Mouse (Mus musculus) common myeloid progenitor, adult 5-6 weeks (primary cell): ENCODE measurements around the gene Gas1. TPM values are rescaled to one million over a fixed set of nuclear protein-coding genes. Genes with fewer than 3 reads are reported as not detected.

ENCODE experiments used
- ATAC-seq: replicated peaks from 2 replicates; pipeline ENCODE4 v1.8.0; 2016; ENCODE audit warnings: low read depth, mild to moderate bottlenecking, moderate TSS enrichment, inconsistent platforms; ENCODE audit not compliant: poor library complexity, severe bottlenecking
- total RNA-seq: library from RNA; stranded (forward); fragments of 200-1000, 187-1606 nt; gene quantifications from 2 replicates; pipeline ENCODE4 v1.2.3, GENCODE M21; 2017

The Gas1 gene
- total RNA-seq: not detected in 2 replicates

GRCm38 (mm10) chr13:60177106-60177796, at the start of gene Gas1:
TSS of gene Gas1 (minus strand) at chr13:60177365.
- peak; percentile 48 for ATAC-seq

DNA sequence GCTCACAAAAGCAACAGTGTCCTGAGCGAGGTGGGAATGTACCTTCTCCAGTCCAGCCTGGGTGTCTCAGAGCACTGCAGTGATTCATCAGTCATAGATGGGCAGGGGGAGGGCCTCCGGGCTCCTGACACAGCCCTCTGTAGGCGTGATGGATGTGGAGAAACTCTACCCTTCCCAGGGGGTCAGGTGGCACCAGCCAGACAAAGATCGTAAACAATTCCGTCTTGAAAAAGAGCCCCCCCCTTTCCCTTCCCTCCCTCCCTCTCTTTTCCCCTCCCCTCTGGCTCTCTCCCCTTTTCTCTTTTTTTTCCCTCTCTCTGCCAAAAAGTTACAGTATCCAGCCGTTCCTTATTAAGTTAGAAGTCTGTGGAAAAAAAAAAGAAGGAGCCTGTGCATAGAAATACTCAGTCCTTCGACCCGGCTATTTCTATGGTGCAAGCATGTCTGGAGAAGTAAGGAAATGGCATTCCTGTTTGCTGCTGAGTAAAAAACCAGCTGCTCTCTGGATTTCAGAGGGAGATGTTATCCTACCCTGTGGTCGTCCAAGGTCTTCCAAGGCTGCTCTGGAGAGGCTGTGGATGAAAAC, 49.2 kb upstream of the Gas1 start:
- no peak for ATAC-seq

DNA sequence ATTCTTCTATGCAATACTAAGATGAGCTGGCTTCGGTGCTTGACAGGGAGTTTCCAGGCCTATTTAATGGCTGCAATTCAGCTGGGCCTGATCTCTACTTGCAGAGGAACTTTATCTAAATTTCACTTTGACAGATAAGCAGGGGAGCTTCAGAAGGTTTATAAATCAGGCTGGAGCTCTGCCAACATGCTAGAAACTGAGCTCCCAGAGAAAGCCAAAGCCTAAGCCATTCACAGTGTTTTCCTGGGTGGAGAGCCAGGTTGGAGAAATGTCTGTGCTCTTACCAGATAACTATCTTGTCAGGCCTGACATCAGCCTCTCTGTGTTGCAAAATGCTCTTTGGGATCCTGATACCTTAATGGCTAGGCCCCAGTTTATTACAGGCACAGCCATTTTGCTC, 48.6 kb upstream of the Gas1 start:
- ATAC-seq: no peak

GRCm38 (mm10) chr13:60225276-60225675, 48.1 kb upstream of the Gas1 start:
- ATAC-seq: no peak

- ATAC-seq: no peak
Observed at GRCm38 (mm10) chr13:60223797-60224196, 46.6 kb upstream of the Gas1 start.

- no peak for ATAC-seq
Observed at GRCm38 (mm10) chr13:60222336-60222735, 45.2 kb upstream of the Gas1 start.

DNA sequence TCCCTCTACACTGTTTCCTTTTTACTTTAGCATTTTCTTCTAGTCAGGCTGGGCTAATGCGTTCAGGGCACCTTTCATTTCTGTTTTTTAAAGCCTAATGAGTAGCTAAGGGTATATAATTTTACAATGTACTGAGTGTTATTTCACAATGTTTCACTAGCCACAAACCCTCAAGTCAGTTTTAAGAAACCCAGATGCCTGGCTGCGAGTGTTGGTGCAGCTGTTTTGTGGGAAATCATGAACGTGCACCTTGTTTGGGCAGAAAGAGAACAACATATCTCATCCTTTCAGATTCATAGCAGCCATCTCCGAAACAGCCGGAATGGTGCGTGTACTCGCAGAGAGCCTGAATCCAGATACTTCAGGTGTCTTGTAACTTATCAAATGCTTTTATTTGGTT, 36.7 kb upstream of the Gas1 start:
- no peak for ATAC-seq

DNA sequence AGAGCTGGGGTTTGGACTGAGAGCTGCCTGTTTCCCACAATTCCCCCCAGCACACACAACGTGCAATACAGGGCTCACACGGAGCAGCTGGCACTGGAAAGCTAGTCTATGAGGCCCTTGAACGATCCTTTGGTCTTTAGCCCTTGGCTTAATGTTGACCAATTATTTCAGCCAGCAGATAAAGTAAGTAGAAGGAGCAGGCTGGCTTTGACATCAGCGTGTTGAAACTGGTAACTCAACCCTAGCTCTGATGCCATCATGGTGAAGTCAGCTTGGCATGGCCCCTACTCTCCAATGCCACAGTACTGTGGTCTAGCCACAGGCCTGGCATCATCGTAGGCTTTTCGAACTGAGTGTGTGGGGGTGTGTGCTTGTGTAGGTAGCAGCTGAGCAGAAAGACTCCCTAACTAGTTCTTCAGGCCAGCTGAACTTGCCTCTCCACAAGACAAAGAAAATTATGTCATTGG, 30.0 kb upstream of the Gas1 start:
- no peak for ATAC-seq

DNA sequence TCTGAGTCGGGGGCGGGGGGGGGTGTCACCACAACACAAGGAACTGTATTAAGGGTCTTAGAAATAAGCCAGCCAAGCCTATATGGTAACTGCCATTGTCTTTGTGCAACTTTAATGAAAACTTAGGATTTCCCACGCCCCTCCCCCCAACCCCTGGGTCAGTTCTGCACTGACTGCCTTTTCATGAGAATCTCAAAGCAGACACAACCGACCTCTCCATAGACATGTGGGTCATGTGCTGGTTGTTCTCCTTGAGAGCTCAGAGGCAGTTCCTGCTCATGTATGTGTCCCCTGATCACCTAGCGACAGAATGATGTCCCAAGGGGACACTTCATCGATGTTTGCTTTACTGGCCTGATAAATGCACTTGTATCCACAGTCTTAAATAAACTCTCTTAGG, 27.6 kb upstream of the Gas1 start:
- no peak for ATAC-seq

- ATAC-seq: peak; percentile 45; the same call in 1 of the 2 replicates
Observed at GRCm38 (mm10) chr13:60193273-60193672, 16.1 kb upstream of the Gas1 start.

DNA sequence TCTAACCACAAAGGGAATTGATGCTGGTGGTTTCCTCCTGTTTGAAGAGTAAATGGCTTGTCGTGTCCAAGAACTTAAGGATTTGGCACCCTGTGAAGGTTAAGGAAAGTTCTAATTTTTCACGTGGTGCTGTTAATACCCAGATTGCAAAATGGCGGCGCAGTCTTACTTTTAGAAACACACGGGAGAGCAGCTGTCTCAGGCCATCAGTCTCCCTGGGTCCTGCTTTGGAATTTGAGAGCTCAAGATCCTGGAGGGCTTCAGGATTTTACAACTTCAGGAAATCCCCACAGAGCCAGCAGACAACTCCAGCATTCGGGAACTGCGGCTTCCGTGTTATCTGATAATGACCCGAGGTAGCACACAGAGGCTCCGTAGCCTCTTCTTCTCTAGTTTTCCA, 12.8 kb upstream of the Gas1 start:
- ATAC-seq: no peak

GRCm38 (mm10) chr13:60188952-60189351, 11.8 kb upstream of the Gas1 start:
- no peak for ATAC-seq

GRCm38 (mm10) chr13:60187276-60187675, 10.1 kb upstream of the Gas1 start:
- no peak for ATAC-seq

DNA sequence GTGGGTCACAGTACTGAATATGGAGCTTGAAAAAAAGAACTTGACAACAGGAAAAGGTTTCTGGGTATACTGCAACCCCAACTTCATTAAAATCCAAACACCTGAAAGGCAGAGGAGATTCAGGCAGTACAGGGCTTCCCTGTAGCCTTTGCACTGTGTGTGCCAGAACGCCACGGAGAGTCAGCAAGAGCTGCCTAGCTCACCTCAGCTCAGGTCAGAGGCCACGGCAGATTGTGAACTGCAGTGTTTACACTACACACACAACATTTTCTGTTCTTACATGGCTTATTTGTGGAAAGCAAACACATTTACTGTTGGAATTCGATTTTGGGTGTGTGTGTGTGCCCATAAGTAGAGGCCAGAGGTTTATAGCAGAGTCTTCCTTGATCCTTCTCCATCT, 5.2 kb upstream of the Gas1 start:
- no peak for ATAC-seq

DNA sequence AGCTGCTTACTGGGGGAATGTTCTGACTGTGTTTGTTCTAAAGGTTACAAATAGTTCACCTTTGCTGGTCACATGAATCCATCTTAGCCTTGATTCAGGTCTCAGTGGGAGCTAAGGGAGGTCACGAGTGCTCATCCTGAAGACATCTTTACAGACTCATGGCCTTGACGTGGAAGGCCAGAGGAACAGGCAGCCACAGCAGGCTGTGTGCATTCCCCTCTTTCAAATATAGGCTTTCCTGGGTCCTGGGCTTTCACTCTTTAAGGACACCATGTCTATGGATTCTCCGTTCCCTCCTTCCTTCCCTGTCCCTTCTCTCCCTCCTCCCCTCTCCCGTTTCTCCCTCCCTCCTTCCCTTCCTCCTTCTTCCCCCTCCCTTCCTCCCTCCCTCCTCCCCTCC, 2.5 kb upstream of the Gas1 start:
- no peak for ATAC-seq

DNA sequence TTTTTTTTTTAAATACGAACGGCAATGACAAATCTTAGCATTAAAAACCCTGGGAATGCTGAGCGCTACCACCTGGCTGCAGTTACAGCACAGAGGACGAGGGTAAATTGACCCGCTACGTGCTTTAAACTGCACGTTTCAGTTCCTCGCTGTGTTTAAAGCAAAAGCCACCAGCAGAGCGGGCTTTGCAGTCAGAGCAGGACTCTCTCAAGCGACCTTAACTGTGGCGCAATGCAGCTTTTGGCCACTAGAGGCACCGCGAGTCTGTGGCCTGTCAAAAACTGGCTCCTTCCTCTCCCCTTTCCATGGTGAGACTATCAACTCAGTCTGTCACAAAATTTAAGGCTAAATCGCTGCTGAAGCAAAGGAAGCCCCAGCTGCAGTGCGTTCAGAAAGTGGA, 1.3 kb upstream of the Gas1 start:
- ATAC-seq: peak; percentile 86

GRCm38 (mm10) chr13:60177797-60178110, 589 bp upstream of the Gas1 start:
- no peak for ATAC-seq

DNA sequence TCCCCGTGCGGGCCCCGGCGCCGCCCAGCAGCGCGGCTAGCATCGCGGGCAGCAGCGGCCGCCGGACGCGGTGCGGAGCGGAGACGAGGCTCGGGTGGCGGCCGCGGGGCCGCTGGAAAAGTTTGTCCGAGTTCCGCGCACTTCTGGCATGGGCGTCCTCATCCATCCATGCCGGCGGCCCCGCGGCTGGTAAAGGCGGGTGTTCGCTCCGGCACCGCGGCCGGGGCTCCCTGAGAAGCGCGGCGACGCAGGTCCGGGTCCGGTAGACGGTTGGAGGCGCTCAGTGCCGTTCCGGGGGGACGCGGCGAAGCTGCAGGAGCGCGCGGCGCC, 424 bp downstream of the Gas1 start:
- ATAC-seq: no peak

DNA sequence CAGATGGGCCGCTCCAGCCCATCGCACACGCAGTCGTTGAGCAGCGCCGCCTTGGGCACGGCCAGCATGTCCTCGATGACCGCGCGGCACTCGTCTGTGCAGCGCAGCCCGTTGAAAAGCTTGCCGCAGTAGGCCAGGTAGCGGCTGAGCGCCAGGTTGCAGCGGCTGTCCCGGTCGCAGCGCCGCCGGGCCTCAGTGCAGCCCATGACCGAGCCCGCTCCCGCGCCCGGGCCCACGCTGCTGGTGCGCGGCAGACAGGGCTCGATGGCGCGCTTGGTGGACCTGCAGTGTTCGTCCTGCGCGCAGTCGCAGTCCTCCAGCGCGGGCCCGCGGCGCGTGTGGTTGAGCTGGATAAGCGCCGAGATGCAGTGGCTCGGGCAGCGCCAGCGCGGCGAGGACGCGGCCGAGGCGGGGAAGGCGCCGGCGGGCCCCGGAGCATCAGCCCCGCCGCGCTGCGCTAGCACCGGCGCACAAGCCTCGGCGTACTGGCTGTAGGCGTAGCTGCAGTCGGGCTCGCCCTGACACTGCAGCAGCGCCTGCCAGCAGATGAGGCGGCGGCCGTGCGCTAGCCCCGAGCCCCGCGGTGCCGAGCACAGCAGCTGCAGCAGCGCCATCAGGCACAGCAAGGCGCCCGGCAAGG, 909 bp downstream of the Gas1 start:
- no peak for ATAC-seq

GRCm38 (mm10) chr13:60175490-60176135, 1.6 kb downstream of the Gas1 start:
- ATAC-seq: no peak

GRCm38 (mm10) chr13:60174953-60175352, 2.2 kb downstream of the Gas1 start:
- ATAC-seq: no peak
